Mouse (Mus musculus): ENCODE measurements around the gene Nckap5. TPM values are rescaled to one million over a fixed set of nuclear protein-coding genes. Genes with fewer than 3 reads are reported as not detected.

The Nckap5 gene
- polyA plus RNA-seq, 2 experiments = 0.31 to 1.3 TPM

GRCm38 (mm10) chr1:126706611-126707010 lies 124.0 kb downstream of the Nckap5 start:
- H3K4me1 ChIP-seq (replicated peaks; ENCODE audit: control insufficient read depth in 2 of 2, insufficient read depth in 2 of 2, low read length in 1 of 2) = no peaks in the 10 kb centered on the region
- no peaks in the 10 kb centered on the region for H3K36me3 ChIP-seq (replicated peaks; ENCODE audit: control insufficient read depth, insufficient read depth, low read depth)
- no peak overlapping the region for H3K9ac ChIP-seq (replicated peaks)
- no peak overlapping the region for H3K27ac ChIP-seq
- 85% methylated on average over 16 of the region's 16 CpGs for WGBS (ENCODE audit: insufficient replicate concordance)
- DNase-seq (ENCODE audit: low read depth in 3 of 3, low spot score in 3 of 3) (no peak), ATAC-seq (ENCODE audit: insufficient read depth) (no peak)
- H3K4me2 ChIP-seq (ENCODE audit: low read depth) = no peak overlapping the region
- no peak overlapping the region for H3K4me3 ChIP-seq (ENCODE audit: insufficient read depth in 1 of 2, low read depth in 2 of 2, low read length in 2 of 2)
- TF ChIP-seq EP300 (IDR thresholded peaks at IDR 0.05; ENCODE audit: low read depth) = no peak
- TF ChIP-seq CTCF (IDR thresholded peaks at IDR 0.05; ENCODE audit: low read depth) = no peak
- no peaks in the 10 kb centered on the region for H3K9me3 ChIP-seq (ENCODE audit: control insufficient read depth, low read length)
- no peaks in the 10 kb centered on the region for H3K27me3 ChIP-seq (ENCODE audit: control insufficient read depth, insufficient read depth, low read length)

GRCm38 (mm10) chr1:126700978-126701320 lies 129.7 kb downstream of the Nckap5 start:
- WGBS (ENCODE audit: insufficient replicate concordance) = 71% methylated on average over 4 of the region's 4 CpGs
- DNase-seq (ENCODE audit: low read depth in 3 of 3, low spot score in 3 of 3) (no peak), ATAC-seq (ENCODE audit: insufficient read depth) (no peak)
- TF ChIP-seq CTCF (IDR thresholded peaks at IDR 0.05; ENCODE audit: low read depth) = no peak
- no peak for TF ChIP-seq EP300 (IDR thresholded peaks at IDR 0.05; ENCODE audit: low read depth)
- Histone ChIP-seq H3K9me3 (ENCODE audit: control insufficient read depth, low read length) (no peaks in the 10 kb centered on the region), H3K27ac (no peak overlapping the region), H3K4me3 (ENCODE audit: insufficient read depth in 1 of 2, low read depth in 2 of 2, low read length in 2 of 2) (no peak overlapping the region), H3K36me3 (replicated peaks; ENCODE audit: control insufficient read depth, insufficient read depth, low read depth) (no peaks in the 10 kb centered on the region), H3K4me1 (replicated peaks; ENCODE audit: control insufficient read depth in 2 of 2, insufficient read depth in 2 of 2, low read length in 1 of 2) (no peaks in the 10 kb centered on the region), H3K27me3 (ENCODE audit: control insufficient read depth, insufficient read depth, low read length) (no peaks in the 10 kb centered on the region), H3K9ac (replicated peaks) (no peak overlapping the region), H3K4me2 (ENCODE audit: low read depth) (no peak overlapping the region)

GRCm38 (mm10) chr1:126700063-126700977 lies 130.3 kb downstream of the Nckap5 start:
- Histone ChIP-seq H3K27me3 (ENCODE audit: control insufficient read depth, insufficient read depth, low read length) (no peaks in the 10 kb centered on the region), H3K4me2 (ENCODE audit: low read depth) (no peak overlapping the region), H3K9ac (replicated peaks) (no peak overlapping the region), H3K36me3 (replicated peaks; ENCODE audit: control insufficient read depth, insufficient read depth, low read depth) (no peaks in the 10 kb centered on the region), H3K27ac (no peak overlapping the region), H3K4me3 (ENCODE audit: insufficient read depth in 1 of 2, low read depth in 2 of 2, low read length in 2 of 2) (no peak overlapping the region), H3K9me3 (ENCODE audit: control insufficient read depth, low read length) (no peaks in the 10 kb centered on the region), H3K4me1 (replicated peaks; ENCODE audit: control insufficient read depth in 2 of 2, insufficient read depth in 2 of 2, low read length in 1 of 2) (no peaks in the 10 kb centered on the region)
- WGBS (ENCODE audit: insufficient replicate concordance) = 56% methylated on average over 8 of the region's 8 CpGs
- TF ChIP-seq EP300 (IDR thresholded peaks at IDR 0.05; ENCODE audit: low read depth) (no peak), CTCF (IDR thresholded peaks at IDR 0.05; ENCODE audit: low read depth) (no peak)
- DNase-seq (ENCODE audit: low read depth in 3 of 3, low spot score in 3 of 3) (no peak), ATAC-seq (ENCODE audit: insufficient read depth) (no peak)

GRCm38 (mm10) chr1:126693585-126693984 lies 137.0 kb downstream of the Nckap5 start:
- Histone ChIP-seq H3K36me3 (replicated peaks; ENCODE audit: control insufficient read depth, insufficient read depth, low read depth) (no peaks in the 10 kb centered on the region), H3K4me2 (ENCODE audit: low read depth) (no peak overlapping the region), H3K27ac (no peak overlapping the region), H3K27me3 (ENCODE audit: control insufficient read depth, insufficient read depth, low read length) (no peaks in the 10 kb centered on the region), H3K9ac (replicated peaks) (no peak overlapping the region), H3K4me3 (ENCODE audit: insufficient read depth in 1 of 2, low read depth in 2 of 2, low read length in 2 of 2) (no peak overlapping the region), H3K4me1 (replicated peaks; ENCODE audit: control insufficient read depth in 2 of 2, insufficient read depth in 2 of 2, low read length in 1 of 2) (no peaks in the 10 kb centered on the region), H3K9me3 (ENCODE audit: control insufficient read depth, low read length) (no peaks in the 10 kb centered on the region)
- no peak for ATAC-seq (ENCODE audit: insufficient read depth)
- no peak for DNase-seq (ENCODE audit: low read depth in 3 of 3, low spot score in 3 of 3)
- WGBS (ENCODE audit: insufficient replicate concordance) = 67% methylated on average over 7 of the region's 7 CpGs
- no peak for TF ChIP-seq CTCF (IDR thresholded peaks at IDR 0.05; ENCODE audit: low read depth)
- TF ChIP-seq EP300 (IDR thresholded peaks at IDR 0.05; ENCODE audit: low read depth) = no peak

GRCm38 (mm10) chr1:126688593-126688992 lies 142.0 kb downstream of the Nckap5 start:
- no peak for ATAC-seq (ENCODE audit: insufficient read depth)
- H3K27me3 ChIP-seq (ENCODE audit: control insufficient read depth, insufficient read depth, low read length) = no peaks in the 10 kb centered on the region
- TF ChIP-seq EP300 (IDR thresholded peaks at IDR 0.05; ENCODE audit: low read depth) (no peak), CTCF (IDR thresholded peaks at IDR 0.05; ENCODE audit: low read depth) (no peak)
- 45% methylated on average over 5 of the region's 5 CpGs for WGBS (ENCODE audit: insufficient replicate concordance)
- no peak overlapping the region for H3K9ac ChIP-seq (replicated peaks)
- no peaks in the 10 kb centered on the region for H3K4me1 ChIP-seq (replicated peaks; ENCODE audit: control insufficient read depth in 2 of 2, insufficient read depth in 2 of 2, low read length in 1 of 2)
- H3K9me3 ChIP-seq (ENCODE audit: control insufficient read depth, low read length) = no peaks in the 10 kb centered on the region
- no peak for DNase-seq (ENCODE audit: low read depth in 3 of 3, low spot score in 3 of 3)
- no peak overlapping the region for H3K4me3 ChIP-seq (ENCODE audit: insufficient read depth in 1 of 2, low read depth in 2 of 2, low read length in 2 of 2)
- H3K27ac ChIP-seq = no peak overlapping the region
- no peak overlapping the region for H3K4me2 ChIP-seq (ENCODE audit: low read depth)
- H3K36me3 ChIP-seq (replicated peaks; ENCODE audit: control insufficient read depth, insufficient read depth, low read depth) = no peaks in the 10 kb centered on the region

All from liver, embryonic 14.5 days (tissue).